Mouse (Mus musculus): Measurements from ENCODE around the gene Mptx2. TPM values are rescaled to one million over a fixed set of nuclear protein-coding genes. Genes with fewer than 3 reads are reported as not detected.
"Not testable (repeated sequence)": the region's sequence is repeated elsewhere in the genome, so short reads cannot be mapped to it uniquely, and the experiment has no call there.

The Mptx2 gene
- polyA plus RNA-seq (2015; fragmentation: Nextera tagmentation; extraction: Ambion mirVana): not detected in 2 replicates

DNA sequence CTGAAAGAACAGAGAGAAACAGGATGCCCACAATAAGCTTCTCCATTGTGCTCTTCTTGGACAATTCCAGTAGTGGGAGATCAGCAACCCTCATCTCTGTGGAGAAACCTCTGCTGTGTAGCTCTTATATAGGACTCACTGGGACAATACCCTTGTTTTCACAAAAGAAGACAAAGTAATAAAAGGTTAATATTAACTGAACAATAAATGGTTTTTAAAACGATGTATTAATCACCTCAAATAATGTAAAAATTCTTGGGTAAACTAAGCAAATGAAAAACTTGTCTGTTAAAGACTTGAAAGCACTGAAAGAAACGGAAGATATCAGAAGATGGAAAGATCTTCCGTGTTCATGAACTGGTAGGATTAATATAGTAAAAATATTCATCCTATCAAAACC lies at the start of gene Mptx2:
TSS of gene Mptx2 (minus strand) at position 101 of the 400 bp plus-strand sequence.
- H3K27me3 ChIP-seq: no peaks in the 10 kb centered on the region
- H3K4me2 ChIP-seq: no peak within 1 kb of the TSS
- H3K36me3 ChIP-seq (ENCODE audit: poor library complexity, severe bottlenecking): no peaks in the 10 kb centered on the region
- H3K9me3 ChIP-seq (replicated peaks): no peaks in the 10 kb centered on the region
- no peak for ATAC-seq
- H3K9ac ChIP-seq: no peak within 1 kb of the TSS
- H3K27ac ChIP-seq: no peak within 1 kb of the TSS
- no peak within 1 kb of the TSS for H3K4me3 ChIP-seq
- WGBS: 83% methylated on average over 3 of the region's 3 CpGs
- no peaks in the 10 kb centered on the region for H3K4me1 ChIP-seq

DNA sequence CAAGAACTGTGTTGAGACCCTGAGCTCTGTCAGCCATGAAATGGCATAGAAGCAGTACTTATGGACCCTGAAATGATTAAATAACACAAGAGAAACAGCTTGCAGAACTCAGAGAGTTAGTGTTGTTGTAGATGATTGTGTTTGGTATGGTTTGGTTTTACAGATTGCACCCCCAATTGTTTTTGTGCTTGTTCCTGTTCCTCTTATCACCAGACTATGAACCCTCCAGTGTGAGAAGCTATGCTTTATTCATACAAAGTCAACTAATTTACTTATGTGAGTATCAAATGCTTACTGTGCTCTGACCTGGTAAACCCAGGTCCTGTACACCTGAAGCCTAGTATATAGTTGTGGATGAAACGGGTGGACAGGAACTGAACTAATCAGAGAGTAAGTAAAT lies 49.0 kb upstream of the Mptx2 start:
- no peak overlapping the region for H3K9ac ChIP-seq
- no peak for ATAC-seq
- H3K4me2 ChIP-seq: no peak overlapping the region
- H3K9me3 ChIP-seq (replicated peaks): no peaks in the 10 kb centered on the region
- H3K4me3 ChIP-seq: no peak overlapping the region
- H3K4me1 ChIP-seq: peaks cover 23% of the 10 kb centered on the region
- WGBS: 71% methylated on average over 1 of the region's 1 CpGs
- no peaks in the 10 kb centered on the region for H3K27me3 ChIP-seq
- no peak overlapping the region for H3K27ac ChIP-seq
- no peaks in the 10 kb centered on the region for H3K36me3 ChIP-seq (ENCODE audit: poor library complexity, severe bottlenecking)

DNA sequence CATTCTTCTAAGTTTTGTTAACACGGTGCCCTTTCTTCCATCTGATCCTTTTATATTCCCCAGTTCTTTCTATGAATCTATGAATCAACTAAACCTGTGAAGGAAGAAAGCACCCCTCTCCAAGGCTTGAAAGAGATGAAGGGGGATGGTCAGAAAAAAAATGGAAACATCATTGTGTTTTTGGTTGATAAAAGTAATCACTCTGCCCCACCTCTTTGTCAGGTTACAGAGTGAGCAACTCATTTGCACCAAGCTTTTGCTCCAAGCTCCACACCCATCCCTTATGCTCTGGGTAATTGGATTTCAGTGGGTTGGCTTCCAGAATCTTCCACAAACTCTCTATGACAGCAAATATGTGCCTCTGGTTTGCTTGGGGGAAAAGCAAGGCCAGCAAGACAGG lies 47.8 kb upstream of the Mptx2 start:
- H3K36me3 ChIP-seq (ENCODE audit: poor library complexity, severe bottlenecking): no peaks in the 10 kb centered on the region
- H3K9ac ChIP-seq: no peak overlapping the region
- no peaks in the 10 kb centered on the region for H3K9me3 ChIP-seq (replicated peaks)
- no peak overlapping the region for H3K27ac ChIP-seq
- H3K27me3 ChIP-seq: no peaks in the 10 kb centered on the region
- H3K4me3 ChIP-seq: no peak overlapping the region
- H3K4me1 ChIP-seq: peaks cover 25% of the 10 kb centered on the region
- WGBS: 78% methylated on average over 1 of the region's 1 CpGs
- H3K4me2 ChIP-seq: no peak overlapping the region
- no peak for ATAC-seq

DNA sequence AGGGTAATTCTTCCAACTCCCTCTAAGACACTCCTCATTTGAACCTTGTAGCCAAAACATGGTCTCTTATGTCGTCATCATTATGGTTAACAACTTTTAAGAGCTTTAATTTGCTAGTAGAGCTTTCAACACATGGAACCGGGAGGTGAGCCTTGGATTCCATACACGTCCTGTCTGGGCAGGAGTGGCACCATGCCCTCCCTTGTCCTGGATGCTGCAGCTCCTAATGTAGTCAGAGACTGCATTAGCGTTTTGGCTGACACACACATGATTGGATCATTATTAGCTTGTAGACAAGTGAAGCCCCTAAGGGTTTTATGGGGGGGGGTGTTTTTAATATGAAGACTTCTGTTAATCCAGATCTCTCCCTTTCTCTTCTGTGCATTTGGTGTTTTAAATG lies 47.4 kb upstream of the Mptx2 start:
- Histone ChIP-seq H3K27me3 (no peaks in the 10 kb centered on the region), H3K9me3 (replicated peaks) (no peaks in the 10 kb centered on the region), H3K4me1 (peaks cover 25% of the 10 kb centered on the region), H3K9ac (no peak overlapping the region), H3K36me3 (ENCODE audit: poor library complexity, severe bottlenecking) (no peaks in the 10 kb centered on the region), H3K4me2 (no peak overlapping the region), H3K4me3 (no peak overlapping the region), H3K27ac (no peak overlapping the region)
- ATAC-seq: no peak
- WGBS: 69% methylated on average over 4 of the region's 4 CpGs

- H3K9me3 ChIP-seq (replicated peaks): no peaks in the 10 kb centered on the region
- ATAC-seq: no peak
- H3K27ac ChIP-seq: no peak overlapping the region
- no peak overlapping the region for H3K9ac ChIP-seq
- no peaks in the 10 kb centered on the region for H3K27me3 ChIP-seq
- no peaks in the 10 kb centered on the region for H3K36me3 ChIP-seq (ENCODE audit: poor library complexity, severe bottlenecking)
- peaks cover 21% of the 10 kb centered on the region for H3K4me1 ChIP-seq
- no peak overlapping the region for H3K4me2 ChIP-seq
- H3K4me3 ChIP-seq: no peak overlapping the region
- WGBS: 28% methylated on average over 5 of the region's 5 CpGs
These were observed 46.4 kb upstream of the Mptx2 start for GRCm38 (mm10) chr1:173323839-173324585.

GRCm38 (mm10) chr1:173322249-173322627 lies 44.7 kb upstream of the Mptx2 start:
- no peaks in the 10 kb centered on the region for H3K36me3 ChIP-seq (ENCODE audit: poor library complexity, severe bottlenecking)
- no peak overlapping the region for H3K4me2 ChIP-seq
- peaks cover 11% of the 10 kb centered on the region for H3K4me1 ChIP-seq
- no peaks in the 10 kb centered on the region for H3K9me3 ChIP-seq (replicated peaks)
- no peak overlapping the region for H3K27ac ChIP-seq
- WGBS: 71% methylated on average over 6 of the region's 6 CpGs
- H3K27me3 ChIP-seq: no peaks in the 10 kb centered on the region
- no peak overlapping the region for H3K9ac ChIP-seq
- no peak overlapping the region for H3K4me3 ChIP-seq
- no peak for ATAC-seq

DNA sequence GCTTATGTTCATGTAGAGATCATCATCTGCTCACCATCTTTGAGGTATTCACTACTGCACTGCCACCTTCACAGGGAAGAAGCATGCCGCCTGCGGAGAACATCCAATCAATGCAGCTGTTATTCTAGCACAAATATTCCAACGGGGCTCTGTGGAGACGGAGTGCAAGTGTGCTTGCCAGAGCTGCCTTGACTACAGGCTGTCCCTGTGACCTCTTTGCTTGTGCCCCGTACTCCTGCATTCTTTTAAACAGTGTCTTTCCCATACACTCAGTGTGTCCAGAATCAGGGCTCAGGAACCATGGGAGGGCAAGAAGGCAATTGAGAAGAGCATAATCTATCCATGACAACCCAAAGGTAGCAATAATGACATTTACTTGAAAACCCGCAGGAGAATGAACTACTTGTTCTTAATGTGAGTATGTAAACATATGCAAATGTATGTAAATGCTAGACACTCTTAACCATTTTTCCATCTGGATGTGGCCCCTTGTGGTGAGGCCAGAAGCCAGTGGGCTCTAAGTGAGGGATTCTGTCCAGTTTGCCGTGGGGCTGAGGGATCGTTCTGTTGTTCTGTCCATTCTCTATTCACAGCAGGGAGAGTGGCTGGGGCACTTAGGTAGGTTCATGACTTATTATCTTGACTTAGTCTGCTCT lies 44.1 kb upstream of the Mptx2 start:
- Histone ChIP-seq H3K27ac (no peak overlapping the region), H3K9me3 (replicated peaks) (no peaks in the 10 kb centered on the region), H3K4me1 (peaks cover 11% of the 10 kb centered on the region), H3K4me2 (no peak overlapping the region), H3K27me3 (no peaks in the 10 kb centered on the region), H3K9ac (no peak overlapping the region), H3K36me3 (ENCODE audit: poor library complexity, severe bottlenecking) (no peaks in the 10 kb centered on the region), H3K4me3 (no peak overlapping the region)
- peak; percentile 34; the same call in 1 of the 2 replicates for ATAC-seq
- 62% methylated on average over 8 of the region's 8 CpGs for WGBS

DNA sequence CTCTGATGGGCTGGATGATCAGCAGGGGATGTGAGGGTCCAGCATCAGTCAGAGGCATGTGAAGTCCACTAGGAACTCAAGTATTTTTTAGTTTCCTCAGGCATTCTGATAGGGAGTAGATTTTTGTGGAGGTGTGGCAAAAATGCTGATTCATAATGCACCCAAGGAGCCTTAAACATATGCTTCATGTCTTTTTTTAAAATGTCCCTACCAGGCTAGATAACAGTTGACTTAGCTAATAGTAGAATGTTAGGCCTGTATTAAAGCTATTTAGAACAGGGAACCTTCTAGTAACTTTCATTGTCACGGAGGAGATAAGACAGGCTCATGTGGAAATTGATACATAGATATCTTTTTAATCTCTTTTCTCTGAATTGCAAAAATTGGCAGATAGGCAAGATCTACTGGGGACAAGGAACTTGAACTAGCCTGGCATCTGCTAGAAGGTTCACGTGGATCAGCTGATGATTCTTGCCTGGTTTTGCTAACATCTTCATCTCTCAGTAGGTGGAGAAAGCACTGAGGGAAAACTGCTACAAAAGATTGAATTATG lies 40.4 kb upstream of the Mptx2 start:
- no peak overlapping the region for H3K9ac ChIP-seq
- no peaks in the 10 kb centered on the region for H3K9me3 ChIP-seq (replicated peaks)
- H3K27ac ChIP-seq: no peak overlapping the region
- H3K4me3 ChIP-seq: no peak overlapping the region
- H3K4me2 ChIP-seq: no peak overlapping the region
- peaks cover 8% of the 10 kb centered on the region for H3K4me1 ChIP-seq
- 91% methylated on average over 2 of the region's 2 CpGs for whole genome bisulfite sequencing
- no peaks in the 10 kb centered on the region for H3K36me3 ChIP-seq (ENCODE audit: poor library complexity, severe bottlenecking)
- no peak for ATAC-seq
- no peaks in the 10 kb centered on the region for H3K27me3 ChIP-seq

GRCm38 (mm10) chr1:173315725-173316124 lies 38.1 kb upstream of the Mptx2 start:
- H3K4me2 ChIP-seq: no peak overlapping the region
- no peak overlapping the region for H3K27ac ChIP-seq

DNA sequence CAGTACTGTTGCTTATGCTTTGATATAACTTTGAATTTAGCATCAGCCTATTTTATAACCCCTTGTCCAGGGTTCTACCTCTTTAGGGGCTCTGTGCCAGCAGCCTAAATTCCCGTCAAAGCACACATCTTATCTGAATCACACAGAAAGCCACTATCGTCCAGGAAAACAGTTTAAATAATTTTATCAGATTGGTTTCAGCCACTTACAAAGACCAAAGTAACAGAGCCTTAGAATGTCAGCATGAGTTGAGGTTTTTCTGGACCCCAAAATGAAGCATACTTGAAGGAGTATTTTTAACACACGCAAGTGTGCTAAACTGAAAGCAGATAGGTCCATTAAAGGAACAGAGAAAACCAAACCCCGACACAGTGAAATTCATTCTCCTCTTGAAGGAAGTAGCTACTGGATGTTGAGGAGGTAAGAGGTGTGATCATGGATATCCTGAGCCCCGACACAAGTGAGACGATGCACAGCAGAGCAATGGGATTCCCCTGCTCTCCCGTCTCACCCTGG lies 36.0 kb upstream of the Mptx2 start:
- not testable (repeated sequence) for H3K9me3 ChIP-seq (replicated peaks); H3K4me1 ChIP-seq; H3K9ac ChIP-seq; H3K4me2 ChIP-seq; H3K4me3 ChIP-seq; ATAC-seq; H3K27ac ChIP-seq; H3K27me3 ChIP-seq; H3K36me3 ChIP-seq (ENCODE audit: poor library complexity, severe bottlenecking)
- 87% methylated on average over 7 of the region's 7 CpGs for WGBS

More at GRCm38 (mm10) chr1:173315725-173316124, 38.1 kb upstream of the Mptx2 start:
- 91% methylated on average over 3 of the region's 3 CpGs for WGBS
- Histone ChIP-seq H3K9ac (no peak overlapping the region), H3K4me1 (no peaks in the 10 kb centered on the region), H3K36me3 (ENCODE audit: poor library complexity, severe bottlenecking) (no peaks in the 10 kb centered on the region), H3K27me3 (no peaks in the 10 kb centered on the region), H3K9me3 (replicated peaks) (no peaks in the 10 kb centered on the region), H3K4me3 (no peak overlapping the region)
- ATAC-seq: no peak

GRCm38 (mm10) chr1:173302795-173303194 lies 25.2 kb upstream of the Mptx2 start:
- H3K9ac ChIP-seq; H3K4me3 ChIP-seq; H3K4me2 ChIP-seq; H3K36me3 ChIP-seq (ENCODE audit: poor library complexity, severe bottlenecking); H3K9me3 ChIP-seq (replicated peaks); H3K27ac ChIP-seq; H3K27me3 ChIP-seq; ATAC-seq; H3K4me1 ChIP-seq: not testable (repeated sequence)
- 62% methylated on average over 3 of the region's 3 CpGs for WGBS

DNA sequence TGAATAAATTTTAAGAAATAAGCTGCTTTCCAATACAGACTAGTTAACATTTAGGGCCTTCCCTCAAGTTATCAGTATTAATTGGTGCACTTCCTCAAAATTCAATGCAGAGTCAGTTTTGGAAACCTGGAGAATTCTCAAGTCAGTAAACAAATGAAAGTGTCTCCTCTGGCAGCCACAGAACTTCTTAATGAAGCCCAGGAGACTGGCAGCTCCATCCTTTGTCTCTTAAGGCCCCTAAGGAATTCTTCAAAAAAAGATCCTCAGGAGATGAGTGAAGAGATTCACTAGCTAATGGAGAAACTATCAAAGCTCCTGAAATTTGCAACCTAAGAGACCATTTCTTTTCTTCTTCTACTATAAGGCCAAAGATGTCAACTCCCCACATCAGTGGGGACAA lies 11.9 kb downstream of the Mptx2 start, which contains the start of gene Olfr418:
TSS of gene Olfr418 (plus strand) at position 301 of the 400 bp plus-strand sequence.
- Histone ChIP-seq H3K27ac (no peak within 1 kb of the TSS), H3K27me3 (no peaks in the 10 kb centered on the region), H3K9ac (no peak within 1 kb of the TSS), H3K9me3 (replicated peaks) (no peaks in the 10 kb centered on the region), H3K4me1 (no peaks in the 10 kb centered on the region), H3K36me3 (ENCODE audit: poor library complexity, severe bottlenecking) (no peaks in the 10 kb centered on the region), H3K4me2 (no peak within 1 kb of the TSS), H3K4me3 (no peak within 1 kb of the TSS)
- ATAC-seq: no peak
